Mouse (Mus musculus): ENCODE results near the gene Dvl1.

DNA sequence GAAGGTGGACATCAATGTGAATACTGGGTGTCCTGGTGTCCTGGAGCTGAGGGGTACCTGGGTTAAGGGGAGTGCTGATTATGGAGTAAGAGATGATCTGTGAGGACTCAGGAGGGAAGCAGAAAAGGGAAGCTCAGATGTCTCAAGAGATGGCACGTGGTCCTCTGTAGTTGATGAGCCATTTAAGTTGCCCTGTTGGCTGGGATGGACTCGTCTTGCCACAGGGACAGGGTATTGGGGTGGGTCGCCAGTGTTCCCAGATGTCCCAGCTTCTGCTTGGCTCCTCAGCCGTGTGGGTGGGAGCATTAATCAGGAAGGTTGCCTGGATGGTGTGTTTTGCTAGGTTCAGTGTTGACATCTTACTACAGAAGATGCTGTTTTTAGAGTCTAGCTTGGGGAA lies 14.0 kb upstream of the Dvl1 start:
- no peak for TF ChIP-seq POLR2A (IDR thresholded peaks at IDR 0.05; ENCODE audit: low read depth, low read length)
- TF ChIP-seq CTCF (IDR thresholded peaks at IDR 0.05; ENCODE audit: extremely low read depth, insufficient read depth, insufficient read length, insufficient replicate concordance) = no peak

Data from spleen, adult 2 months (tissue).